Mouse (Mus musculus) thymus, adult 2 months (tissue): ENCODE results near the gene Cabp2.
"Not testable (repeated sequence)": the region's sequence is repeated elsewhere in the genome, so short reads cannot be mapped to it uniquely, and the experiment has no call there.

ENCODE experiments used
- CTCF ChIP-seq: fragments of 200-500 bp; IDR thresholded peaks from 2 replicates; pipeline ENCODE4 v1.5.1; 2012; ENCODE audit warnings: mild to moderate bottlenecking, control low read depth, low read length, moderate library complexity, borderline replicate concordance; ENCODE audit not compliant: control insufficient read depth, poor library complexity, insufficient read depth; ENCODE audit errors: extremely low read depth
- POLR2A ChIP-seq: fragments of 200-500 bp; IDR thresholded peaks from 2 replicates; pipeline ENCODE4 v1.6.1; 2012; ENCODE audit warnings: mild to moderate bottlenecking, low read length, control low read depth, moderate library complexity; ENCODE audit not compliant: control insufficient read depth, poor library complexity, insufficient read depth; ENCODE audit errors: extremely low read depth

DNA sequence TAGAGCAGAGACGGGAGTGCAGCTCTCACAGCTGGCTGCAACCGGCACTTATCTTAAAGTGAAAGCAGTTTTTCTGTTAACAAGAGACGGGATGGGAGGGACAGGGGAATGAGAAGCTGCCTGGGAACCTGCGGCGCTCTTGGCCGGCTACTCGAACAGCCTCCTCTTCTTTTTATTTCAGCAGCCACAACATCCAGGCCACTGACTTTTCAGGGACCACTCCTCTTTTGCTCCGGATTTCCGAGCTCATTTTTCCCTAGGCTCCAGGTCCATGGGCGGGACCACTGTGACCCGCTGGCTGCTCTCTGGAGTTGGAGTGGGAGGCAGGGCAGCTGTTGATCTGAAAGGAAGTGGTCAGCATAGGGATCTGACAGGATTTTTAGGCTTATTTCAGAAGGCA, 16.9 kb upstream of the Cabp2 start:
- not testable (repeated sequence) for TF ChIP-seq CTCF, POLR2A
